Comparison of ENCODE assay signal across 9 mouse cellular contexts in the genomic region with DNA sequence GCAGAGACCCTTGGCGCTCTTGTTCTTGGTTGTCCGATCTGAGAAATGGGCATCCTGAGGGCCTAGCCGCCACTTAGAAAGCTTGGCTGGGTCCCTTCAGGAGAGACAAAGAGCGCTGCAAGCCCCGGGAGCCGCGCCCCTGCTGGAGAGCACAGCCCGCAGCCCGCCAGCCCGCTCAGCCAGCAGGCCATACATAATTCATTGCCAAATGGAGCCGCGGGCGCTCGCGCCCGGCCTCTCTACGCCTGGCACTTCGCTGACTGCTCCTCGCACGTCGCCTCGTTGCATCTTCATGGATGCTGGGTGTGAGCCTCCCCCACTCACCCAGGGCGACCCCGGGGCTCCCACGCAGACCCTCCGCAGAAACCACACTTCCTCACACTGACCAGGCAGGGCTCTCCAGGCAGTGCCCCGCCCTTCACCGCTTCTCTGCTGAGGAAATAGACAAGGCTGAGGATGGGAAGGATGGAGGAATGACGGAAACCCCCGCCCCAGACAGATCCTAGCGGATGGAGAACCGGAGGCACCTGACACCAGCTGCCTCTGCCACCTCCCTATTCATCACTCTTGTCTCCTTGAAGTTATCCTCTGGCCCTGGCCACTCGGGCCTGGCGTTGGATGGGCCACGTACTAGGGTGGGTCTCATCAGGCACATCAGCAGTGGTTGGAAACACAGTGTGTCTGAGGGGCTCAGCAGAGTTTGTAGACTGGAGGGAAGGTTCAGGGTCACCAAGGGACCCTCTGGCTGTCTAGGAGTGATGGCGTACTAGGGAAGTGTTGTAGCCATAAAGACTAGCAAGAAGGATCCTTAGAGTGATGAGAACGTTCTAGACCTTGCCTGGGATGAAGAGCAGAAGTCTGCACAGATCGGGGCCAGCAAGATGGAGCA.
A peak's percentile ranks its signal among the peaks of the same experiment; 100 is the strongest.
DNase-seq lines count a peak whose midpoint lies in the region; ATAC-seq lines count a peak whose summit lies in the region.
"Had no signal": no experiment of that assay in that cellular context is flagged by ENCODE, and none has a peak within 500 bp of the region (broad histone marks: within the 10 kb centered on the region; RNA-seq: fewer than 3 reads in every experiment).

No protein-coding gene starts in this region.

- no peaks in the 10 kb centered on the region for H3K36me3 ChIP-seq in heart, embryonic 10.5 days
- no peaks in the 10 kb centered on the region for H3K36me3 ChIP-seq in hindbrain, embryonic 12.5 days
- H3K36me3 ChIP-seq in liver, embryonic 12.5 days: no peaks in the 10 kb centered on the region
- no peaks in the 10 kb centered on the region for H3K36me3 ChIP-seq in neural tube, embryonic 15.5 days
- H3K36me3 ChIP-seq: G1E had no signal

- no peaks in the 10 kb centered on the region for H3K27me3 ChIP-seq in heart, embryonic 10.5 days (ENCODE audit: insufficient read depth, poor library complexity, severe bottlenecking)
- H3K27me3 ChIP-seq in hindbrain, embryonic 12.5 days: no peaks in the 10 kb centered on the region
- H3K27me3 ChIP-seq in liver, embryonic 12.5 days (replicated peaks): peaks cover 35% of the 10 kb centered on the region
- no peaks in the 10 kb centered on the region for H3K27me3 ChIP-seq in neural tube, embryonic 15.5 days (replicated peaks)

- intact Hi-C loops in heart, postnatal 36 days (cut with DNase I): no loop called here

- H3K4me2 ChIP-seq in hindbrain, embryonic 12.5 days (replicated peaks): peak overlapping the region; percentile 46
- H3K4me2 ChIP-seq in liver, embryonic 12.5 days: peak overlapping the region; percentile 49
- peak overlapping the region; percentile 51 for H3K4me2 ChIP-seq in neural tube, embryonic 15.5 days

- ATAC-seq in hindbrain, embryonic 12.5 days (ENCODE audit: low FRiP score): peak; percentile 55
- ATAC-seq in liver, embryonic 12.5 days: no peak
- peak; percentile 54; the same call in 1 of the 2 replicates for ATAC-seq in neural tube, embryonic 15.5 days (ENCODE audit: low FRiP score)

- peak overlapping the region; percentile 57 for H3K9ac ChIP-seq in hindbrain, embryonic 12.5 days
- H3K9ac ChIP-seq in liver, embryonic 12.5 days: no peak overlapping the region
- H3K9ac ChIP-seq in neural tube, embryonic 15.5 days (replicated peaks): no peak overlapping the region

- peak overlapping the region; percentile 86 for H3K27ac ChIP-seq in heart, embryonic 10.5 days
- peak overlapping the region; percentile 100 for H3K27ac ChIP-seq in hindbrain, embryonic 12.5 days
- no peak overlapping the region for H3K27ac ChIP-seq in liver, embryonic 12.5 days
- peak overlapping the region; percentile 74 for H3K27ac ChIP-seq in neural tube, embryonic 15.5 days (replicated peaks)

- peak overlapping the region; percentile 51 for H3K4me3 ChIP-seq in heart, embryonic 10.5 days
- H3K4me3 ChIP-seq in hindbrain, embryonic 12.5 days: peak overlapping the region; percentile 19; the same call in 1 of the 2 replicates
- H3K4me3 ChIP-seq in liver, embryonic 12.5 days: 0 out of 2 replicates have a peak overlapping the region, but pooled peaks have one; percentile 12
- H3K4me3 ChIP-seq in neural tube, embryonic 15.5 days (replicated peaks): peak overlapping the region; percentile 4; the same call in 1 of the 2 replicates

- WGBS in heart, embryonic 10.5 days: 11% methylated on average over 38 of the region's 38 CpGs
- 11% methylated on average over 38 of the region's 38 CpGs for WGBS in hindbrain, embryonic 12.5 days
- 12% methylated on average over 38 of the region's 38 CpGs for WGBS in liver, embryonic 12.5 days (ENCODE audit: insufficient replicate concordance)
- 11% methylated on average over 38 of the region's 38 CpGs for WGBS in neural tube, embryonic 15.5 days

- no peak for DNase-seq in heart, embryonic 10.5 days (ENCODE audit: low spot score)
- DNase-seq in heart, postnatal 36 days: no peak
- DNase-seq in Muller cell, postnatal 12 days (ENCODE audit: inconsistent ontology term): peak; percentile 58
- DNase-seq in embryo, embryonic 11 days: peak; percentile 89
- DNase-seq in thymus, postnatal 36 days: no peak

- H3K4me1 ChIP-seq in heart, embryonic 10.5 days: peaks cover 58% of the 10 kb centered on the region
- peaks cover 62% of the 10 kb centered on the region for H3K4me1 ChIP-seq in hindbrain, embryonic 12.5 days
- peaks cover 31% of the 10 kb centered on the region for H3K4me1 ChIP-seq in liver, embryonic 12.5 days
- H3K4me1 ChIP-seq in neural tube, embryonic 15.5 days: peaks cover 50% of the 10 kb centered on the region

- H3K9me3 ChIP-seq in heart, embryonic 10.5 days: no peaks in the 10 kb centered on the region
- H3K9me3 ChIP-seq in hindbrain, embryonic 12.5 days (replicated peaks): no peaks in the 10 kb centered on the region
- H3K9me3 ChIP-seq in liver, embryonic 12.5 days (replicated peaks): no peaks in the 10 kb centered on the region
- H3K9me3 ChIP-seq in neural tube, embryonic 15.5 days (replicated peaks): no peaks in the 10 kb centered on the region
- H3K9me3 ChIP-seq: G1E had no signal

Comparison
In these comparisons a context has a peak if more than half of its experiments do, and no peak if none do; other contexts are left out.
1. DNase-seq: peak in Muller cell, postnatal 12 days (single experiment) and embryo, embryonic 11 days (single experiment); none in heart, embryonic 10.5 days (single experiment), heart, postnatal 36 days (0 of 2) and thymus, postnatal 36 days (0 of 2).
2. Peak in every context shown above with its lines, with median percentiles within 50 percentile points of each other: H3K4me3 ChIP-seq and H3K4me2 ChIP-seq.